Mouse (Mus musculus) midbrain, embryonic 13.5 days (tissue): ENCODE measurements around the gene Adrm1. TPM values are rescaled to one million over a fixed set of nuclear protein-coding genes. Genes with fewer than 3 reads are reported as not detected.

ENCODE experiments used
- ATAC-seq: fragments of 200-750 bp; cut with Nextera tagmentation; 2 replicates; pipeline ENCODE4 v1.8.0; 2017; ENCODE audit warnings: mild to moderate bottlenecking, moderate TSS enrichment, moderate library complexity
- H3K27ac ChIP-seq: fragments of 300-500 bp; sonication (generic); 2 replicates; pipeline ENCODE4 v1.5.1; 2015; ENCODE audit warnings: inconsistent platforms, mild to moderate bottlenecking, moderate library complexity
- H3K27me3 ChIP-seq: fragments of 300-500 bp; sonication (generic); 2 replicates; pipeline ENCODE4 v1.6.1; 2015; ENCODE audit warnings: mild to moderate bottlenecking, inconsistent platforms
- H3K36me3 ChIP-seq: fragments of 300-500 bp; sonication (generic); 2 replicates; pipeline ENCODE4 v1.6.1; 2015; ENCODE audit warnings: mild to moderate bottlenecking, inconsistent platforms
- H3K4me1 ChIP-seq: fragments of 300-500 bp; sonication (generic); replicated peaks from 2 replicates; pipeline ENCODE4 v1.6.1; 2015; ENCODE audit warnings: inconsistent platforms
- H3K4me2 ChIP-seq: fragments of 300-500 bp; sonication (generic); replicated peaks from 2 replicates; pipeline ENCODE4 v1.6.1; 2015; ENCODE audit warnings: moderate library complexity, mild to moderate bottlenecking, inconsistent platforms
- H3K4me3 ChIP-seq: fragments of 300-500 bp; sonication (generic); replicated peaks from 2 replicates; pipeline ENCODE4 v1.5.1; 2015; ENCODE audit warnings: mild to moderate bottlenecking, inconsistent platforms
- H3K9ac ChIP-seq: fragments of 300-500 bp; sonication (generic); replicated peaks from 2 replicates; pipeline ENCODE4 v1.6.1; 2015; ENCODE audit warnings: mild to moderate bottlenecking, inconsistent platforms
- H3K9me3 ChIP-seq: fragments of 300-500 bp; sonication (generic); 2 replicates; pipeline ENCODE4 v1.6.1; 2016; ENCODE audit warnings: mild to moderate bottlenecking, inconsistent platforms
- WGBS: fragments of 180-500 bp; shearing (Covaris S2); methylation state at CpG from one replicate; pipeline ENCODE4 v1.1.7; 2015; 5-methylcytosine and 5-hydroxymethylcytosine counted together
- polyA plus RNA-seq: library from polyadenylated mRNA; unstranded; fragments of >200 nt; fragmentation: Nextera tagmentation; extraction: Ambion mirVana; gene quantifications from 2 replicates; pipeline ENCODE4 v1.2.1, GENCODE M21; 2015

Adrm1 gene
- polyA plus RNA-seq, 1 experiment from 2014 or later, result 213 TPM

DNA sequence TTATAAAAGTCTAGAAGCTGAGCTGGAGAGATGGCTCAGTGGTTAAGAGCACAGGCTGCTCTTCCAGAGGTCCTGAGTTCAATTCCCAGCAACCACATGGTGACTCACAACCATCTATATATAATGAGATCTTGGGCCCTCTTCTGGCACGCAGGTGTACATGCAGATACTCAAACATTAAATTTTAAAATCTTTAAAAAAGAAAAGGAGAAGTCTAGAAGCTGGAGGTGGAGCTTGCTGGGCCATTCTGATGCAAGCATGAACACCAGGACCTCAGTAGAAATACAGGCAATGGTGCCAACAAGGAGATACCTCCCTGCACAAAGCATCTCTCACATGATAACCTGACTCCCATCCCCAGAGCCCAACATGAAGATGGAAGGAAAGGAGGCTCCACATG is 37.7 kb downstream of the Adrm1 start:
- H3K4me2 ChIP-seq, result no peak overlapping the region
- H3K9me3 ChIP-seq, result no peaks in the 10 kb centered on the region
- 90% methylated on average over 1 of the region's 1 CpGs for WGBS
- no peaks in the 10 kb centered on the region for H3K36me3 ChIP-seq
- peaks cover 17% of the 10 kb centered on the region for H3K4me1 ChIP-seq
- H3K27ac ChIP-seq, result no peak overlapping the region
- H3K9ac ChIP-seq, result no peak overlapping the region
- ATAC-seq, result no peak
- H3K4me3 ChIP-seq, result no peak overlapping the region
- H3K27me3 ChIP-seq, result no peaks in the 10 kb centered on the region

DNA sequence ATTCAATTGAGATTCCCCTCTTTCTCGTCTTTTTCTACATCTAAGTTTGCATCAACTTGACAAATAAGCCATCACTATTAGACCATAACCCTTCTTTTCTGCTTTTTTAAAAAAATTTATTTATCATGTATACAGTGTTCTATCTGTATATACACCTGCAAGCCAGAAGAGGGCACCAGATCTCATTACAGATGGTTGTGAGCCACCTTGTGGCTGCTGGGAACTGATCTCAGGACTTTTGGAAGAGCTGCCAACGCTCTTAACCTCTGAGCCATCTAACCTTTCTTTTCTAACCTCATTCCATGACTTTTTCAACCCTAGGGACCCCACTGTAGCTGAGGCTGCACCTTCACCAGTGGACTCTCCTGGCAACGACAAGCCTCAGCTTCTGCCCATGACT is 41.0 kb downstream of the Adrm1 start:
- Histone ChIP-seq H3K27me3 (no peaks in the 10 kb centered on the region), H3K4me1 (peaks cover 5% of the 10 kb centered on the region; the same call in 1 of the 2 replicates), H3K4me3 (no peak overlapping the region), H3K36me3 (no peaks in the 10 kb centered on the region), H3K9ac (no peak overlapping the region), H3K4me2 (no peak overlapping the region), H3K9me3 (no peaks in the 10 kb centered on the region), H3K27ac (no peak overlapping the region)
- 93% methylated on average over 3 of the region's 3 CpGs for WGBS
- ATAC-seq, result no peak

DNA sequence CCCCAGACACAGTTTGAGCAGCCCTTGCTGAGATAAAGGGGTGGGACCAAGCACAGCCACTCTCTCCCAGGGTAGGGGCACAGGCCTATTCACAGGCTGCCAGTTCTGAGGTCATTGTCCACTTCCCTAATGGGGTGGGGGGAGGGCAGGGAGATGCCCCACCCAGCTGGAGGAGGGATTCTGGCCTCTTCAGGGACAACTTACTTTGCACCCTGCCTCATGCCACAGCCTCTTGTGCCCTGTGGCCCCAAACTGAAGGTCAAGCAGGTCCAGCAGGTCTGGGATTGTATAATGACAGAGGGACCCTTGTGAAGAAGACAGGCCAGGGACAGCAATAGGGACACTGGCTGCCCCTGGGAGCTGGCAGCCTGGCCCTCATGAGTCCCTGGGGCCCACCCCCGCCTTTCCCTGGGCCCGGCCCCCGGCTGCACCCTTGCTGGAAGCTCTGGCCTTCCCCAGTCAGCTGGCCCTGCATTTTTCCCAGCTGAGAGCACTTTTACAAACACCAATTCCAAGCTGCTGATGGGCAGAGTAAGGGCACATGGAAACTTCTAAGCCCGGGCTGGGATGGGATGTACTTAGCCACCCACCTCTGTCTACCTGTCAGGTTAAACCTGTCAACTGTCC is 43.2 kb downstream of the Adrm1 start:
- Histone ChIP-seq H3K4me3 (no peak overlapping the region), H3K4me1 (peaks cover 15% of the 10 kb centered on the region; the same call in 1 of the 2 replicates), H3K27ac (no peak overlapping the region), H3K9ac (no peak overlapping the region), H3K36me3 (no peaks in the 10 kb centered on the region), H3K9me3 (no peaks in the 10 kb centered on the region), H3K4me2 (no peak overlapping the region), H3K27me3 (no peaks in the 10 kb centered on the region)
- ATAC-seq, result no peak
- 82% methylated on average over 3 of the region's 4 CpGs for WGBS

DNA sequence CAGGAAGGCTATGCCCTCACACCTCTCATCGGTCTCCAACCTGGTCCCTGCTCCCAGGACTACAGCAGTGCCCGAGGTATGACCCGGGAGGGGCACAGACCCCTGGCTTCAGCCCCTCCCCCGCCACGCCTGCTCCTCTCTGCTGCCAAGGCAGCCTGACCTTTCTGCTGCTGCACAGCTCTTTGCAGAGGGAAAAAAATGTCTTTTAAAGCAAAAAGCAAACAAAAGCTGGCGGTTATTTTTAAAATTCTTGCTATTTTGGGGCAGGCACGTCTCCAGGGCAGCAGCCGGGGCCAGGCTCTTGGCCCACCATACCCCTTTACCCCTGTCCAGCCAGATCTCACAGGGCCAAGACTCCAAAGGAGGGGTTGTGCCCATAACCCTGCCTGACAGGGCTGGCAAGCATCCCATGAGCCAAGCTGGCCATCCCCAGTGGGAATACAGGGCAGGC is 43.8 kb downstream of the Adrm1 start:
- H3K27ac ChIP-seq, result no peak overlapping the region
- no peak for ATAC-seq
- no peaks in the 10 kb centered on the region for H3K27me3 ChIP-seq
- no peaks in the 10 kb centered on the region for H3K9me3 ChIP-seq
- no peak overlapping the region for H3K9ac ChIP-seq
- H3K4me1 ChIP-seq, result peaks cover 15% of the 10 kb centered on the region; the same call in 1 of the 2 replicates
- 80% methylated on average over 8 of the region's 8 CpGs for WGBS
- no peak overlapping the region for H3K4me2 ChIP-seq
- H3K4me3 ChIP-seq, result no peak overlapping the region
- no peaks in the 10 kb centered on the region for H3K36me3 ChIP-seq

DNA sequence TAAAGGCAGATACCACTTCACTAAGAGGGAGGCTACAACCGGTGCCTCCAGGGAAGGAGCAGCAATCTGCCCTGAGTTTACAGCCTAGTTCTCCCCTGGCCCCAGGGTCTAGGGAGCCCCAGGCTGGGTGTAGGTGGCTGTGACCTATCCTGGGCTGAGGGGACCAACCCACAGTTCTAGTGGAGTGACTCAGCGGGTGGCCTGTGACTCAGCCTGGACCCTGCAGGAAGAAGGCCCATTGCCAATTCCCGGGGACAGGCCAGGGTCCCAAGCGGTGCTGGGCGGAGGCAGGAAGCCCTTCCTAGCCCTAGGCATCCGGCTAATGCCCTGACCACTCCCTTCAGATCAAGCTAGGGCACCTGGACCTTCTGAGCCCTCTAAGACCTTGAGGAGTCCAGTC is 44.7 kb downstream of the Adrm1 start:
- H3K4me3 ChIP-seq, result no peak overlapping the region
- H3K27ac ChIP-seq, result no peak overlapping the region
- 88% methylated on average over 6 of the region's 6 CpGs for WGBS
- H3K9ac ChIP-seq, result no peak overlapping the region
- no peaks in the 10 kb centered on the region for H3K36me3 ChIP-seq
- ATAC-seq, result no peak
- H3K4me2 ChIP-seq, result no peak overlapping the region
- H3K9me3 ChIP-seq, result no peaks in the 10 kb centered on the region
- H3K27me3 ChIP-seq, result no peaks in the 10 kb centered on the region
- H3K4me1 ChIP-seq, result peaks cover 15% of the 10 kb centered on the region; the same call in 1 of the 2 replicates

DNA sequence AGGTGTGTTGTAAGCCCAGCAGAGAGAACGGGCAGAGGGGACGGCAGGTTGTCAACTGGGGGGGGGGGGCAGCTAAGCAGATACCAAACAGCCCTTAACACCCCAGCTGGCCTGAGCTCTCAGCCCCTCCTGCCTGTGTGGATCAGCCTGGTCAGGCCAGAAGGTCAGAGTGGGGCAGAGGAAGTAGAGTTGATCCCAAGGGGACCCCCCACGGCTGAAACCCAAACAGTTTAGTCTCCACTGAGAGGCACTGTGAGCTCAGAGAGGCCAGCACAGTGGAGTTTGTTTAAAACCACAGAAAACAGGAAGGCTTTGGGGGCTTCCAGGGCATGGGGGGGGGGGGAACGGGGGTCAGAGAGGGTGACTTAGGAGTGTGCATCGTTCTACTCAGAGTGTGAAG is 45.6 kb downstream of the Adrm1 start:
- no peaks in the 10 kb centered on the region for H3K36me3 ChIP-seq
- WGBS, result 70% methylated on average over 5 of the region's 5 CpGs
- H3K9me3 ChIP-seq, result no peaks in the 10 kb centered on the region
- no peak overlapping the region for H3K4me2 ChIP-seq
- H3K27ac ChIP-seq, result no peak overlapping the region
- H3K27me3 ChIP-seq, result no peaks in the 10 kb centered on the region
- no peak for ATAC-seq
- H3K4me3 ChIP-seq, result no peak overlapping the region
- H3K4me1 ChIP-seq, result peaks cover 17% of the 10 kb centered on the region
- H3K9ac ChIP-seq, result no peak overlapping the region

DNA sequence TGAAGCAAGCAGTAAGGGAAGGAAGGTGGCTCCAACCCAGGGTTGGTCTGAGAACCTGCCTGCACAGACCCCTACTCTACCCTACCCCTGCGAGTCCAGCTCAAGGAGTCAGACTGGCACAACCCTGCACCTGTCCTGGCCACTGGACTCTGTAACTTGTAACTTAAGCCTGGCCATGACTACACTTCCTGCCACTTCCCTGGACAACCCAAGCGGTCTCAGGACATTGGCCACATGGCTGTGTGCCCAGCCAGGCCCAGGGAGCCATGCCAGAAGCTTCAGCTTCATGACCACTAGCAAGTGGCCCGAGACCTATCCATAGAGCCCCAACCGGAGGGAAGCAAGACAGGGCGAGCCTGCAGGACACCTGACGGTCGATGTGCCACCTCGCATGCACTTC is 46.3 kb downstream of the Adrm1 start:
- H3K4me1 ChIP-seq, result peaks cover 23% of the 10 kb centered on the region
- H3K4me2 ChIP-seq, result no peak overlapping the region
- H3K27me3 ChIP-seq, result peaks cover under 1% of the 10 kb centered on the region; the same call in 1 of the 2 replicates
- no peaks in the 10 kb centered on the region for H3K9me3 ChIP-seq
- no peak overlapping the region for H3K27ac ChIP-seq
- H3K36me3 ChIP-seq, result no peaks in the 10 kb centered on the region
- WGBS, result 92% methylated on average over 8 of the region's 8 CpGs
- no peak overlapping the region for H3K9ac ChIP-seq
- no peak for ATAC-seq
- H3K4me3 ChIP-seq, result no peak overlapping the region

DNA sequence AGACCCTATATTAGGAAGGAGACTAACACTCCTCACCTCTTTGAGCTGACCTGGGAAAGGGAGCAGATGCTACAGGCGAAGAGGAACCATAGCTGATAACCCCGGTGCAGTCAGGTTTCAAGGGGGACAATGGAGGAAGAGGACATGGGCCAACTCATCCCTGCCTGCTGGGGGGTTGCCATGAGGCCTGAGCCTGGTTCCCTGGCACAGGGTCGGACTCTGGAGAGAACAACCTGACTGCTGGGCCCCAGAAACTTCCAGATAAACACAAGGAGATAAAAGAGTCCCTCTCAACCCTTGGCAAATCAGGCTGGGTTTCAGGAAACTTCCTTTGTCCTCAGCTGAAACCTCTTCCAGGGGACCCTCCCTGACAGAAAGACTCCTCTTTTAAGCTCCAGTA is 47.0 kb downstream of the Adrm1 start:
- H3K4me3 ChIP-seq, result no peak overlapping the region
- H3K36me3 ChIP-seq, result no peaks in the 10 kb centered on the region
- H3K9me3 ChIP-seq, result no peaks in the 10 kb centered on the region
- WGBS, result 77% methylated on average over 3 of the region's 3 CpGs
- no peak for ATAC-seq
- peaks cover 7% of the 10 kb centered on the region for H3K27me3 ChIP-seq
- H3K4me1 ChIP-seq, result peaks cover 25% of the 10 kb centered on the region
- no peak overlapping the region for H3K4me2 ChIP-seq
- H3K27ac ChIP-seq, result no peak overlapping the region
- H3K9ac ChIP-seq, result no peak overlapping the region

DNA sequence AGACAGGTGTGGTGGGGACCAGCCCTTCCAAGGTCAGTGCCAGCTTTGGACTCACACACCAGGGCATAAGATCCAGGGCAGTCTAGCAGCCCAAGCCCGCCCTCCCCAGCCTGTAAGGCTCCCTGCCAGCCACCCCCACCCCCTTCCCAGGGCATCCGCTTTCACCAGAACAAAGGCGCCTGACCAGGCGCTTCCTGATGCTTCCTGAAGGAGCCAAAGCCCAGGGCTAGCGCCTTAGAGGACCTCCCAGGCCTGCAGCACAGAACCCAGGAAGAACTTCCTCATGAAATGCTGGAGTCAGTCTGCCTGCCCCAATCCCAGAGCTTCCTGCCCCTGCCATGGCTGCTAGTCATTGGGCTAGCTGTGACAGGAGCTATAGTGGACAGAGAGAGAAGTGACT is 47.4 kb downstream of the Adrm1 start:
- Histone ChIP-seq H3K4me1 (peaks cover 25% of the 10 kb centered on the region), H3K27ac (0 out of 2 replicates have a peak overlapping the region, but pooled peaks have one; percentile 9), H3K4me2 (no peak overlapping the region), H3K9me3 (no peaks in the 10 kb centered on the region), H3K4me3 (no peak overlapping the region), H3K27me3 (peaks cover 12% of the 10 kb centered on the region), H3K9ac (no peak overlapping the region), H3K36me3 (no peaks in the 10 kb centered on the region)
- 19% methylated on average over 5 of the region's 5 CpGs for WGBS
- ATAC-seq, result 0 out of 2 replicates have a peak, but pooled peaks have one; percentile 21

DNA sequence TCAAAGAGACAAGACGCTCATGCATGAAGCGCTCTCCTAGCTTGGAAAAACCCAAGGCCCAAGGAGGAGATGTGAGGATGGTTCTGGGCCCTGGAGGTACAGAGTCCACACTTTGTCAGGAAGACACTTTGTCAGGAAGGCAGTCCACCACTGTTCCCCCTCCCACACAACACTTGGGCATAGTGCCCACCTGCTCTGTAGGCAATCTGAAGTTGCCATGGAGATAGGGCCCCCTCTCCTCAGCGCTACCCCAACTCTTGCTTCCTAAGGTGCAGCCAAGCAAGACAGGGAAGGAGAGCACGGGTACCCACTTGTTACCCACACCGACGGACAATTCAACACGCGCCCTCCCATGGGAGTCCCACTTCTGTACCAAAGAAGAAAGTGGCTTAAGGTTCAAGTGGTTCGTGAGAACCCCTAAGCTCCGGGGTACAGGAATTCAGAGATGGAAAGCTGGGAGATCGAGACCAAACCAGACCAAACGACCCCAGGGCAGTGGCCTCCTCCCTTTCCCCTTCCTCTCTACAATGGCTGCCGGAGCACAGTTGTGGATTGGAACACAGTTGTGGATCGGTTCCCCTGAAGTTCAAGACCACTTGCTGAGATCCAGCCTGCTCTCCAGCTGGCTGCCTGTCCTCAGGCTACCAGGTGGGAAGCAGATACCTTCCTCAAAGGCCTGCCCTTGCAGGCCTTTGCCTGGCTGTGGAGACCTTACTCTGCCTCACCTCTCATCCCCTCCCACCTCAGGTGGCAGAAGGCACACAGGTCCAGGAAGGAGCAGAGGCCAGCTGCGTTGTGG is 48.1 kb downstream of the Adrm1 start:
- Histone ChIP-seq H3K27ac (0 out of 2 replicates have a peak overlapping the region, but pooled peaks have one; percentile 9), H3K27me3 (peaks cover 18% of the 10 kb centered on the region), H3K36me3 (no peaks in the 10 kb centered on the region), H3K4me1 (peaks cover 25% of the 10 kb centered on the region), H3K9ac (no peak overlapping the region), H3K4me3 (no peak overlapping the region), H3K4me2 (no peak overlapping the region), H3K9me3 (no peaks in the 10 kb centered on the region)
- no peak for ATAC-seq
- WGBS, result 76% methylated on average over 15 of the region's 15 CpGs

DNA sequence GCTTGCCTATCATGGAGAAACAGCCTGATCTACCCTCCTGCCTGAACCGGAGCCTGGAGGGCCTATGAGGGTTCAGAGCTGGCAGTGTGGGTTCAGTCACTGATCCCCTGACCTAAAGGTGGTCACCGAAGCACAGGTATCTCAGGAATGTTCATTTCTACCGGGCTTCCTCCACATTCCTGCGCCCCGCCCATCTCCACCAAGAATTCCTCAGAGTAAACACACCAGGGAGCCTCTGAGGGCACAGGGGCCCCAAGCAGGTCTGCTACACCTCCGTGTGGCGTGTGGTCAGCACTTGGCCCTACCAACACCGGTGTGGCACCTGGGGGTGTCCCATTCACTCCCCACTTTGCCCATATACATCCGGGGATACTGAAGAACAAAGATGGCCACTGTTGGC is 48.9 kb downstream of the Adrm1 start:
- no peak overlapping the region for H3K4me3 ChIP-seq
- no peak overlapping the region for H3K4me2 ChIP-seq
- peaks cover 25% of the 10 kb centered on the region for H3K4me1 ChIP-seq
- ATAC-seq, result no peak
- H3K27me3 ChIP-seq, result peaks cover 26% of the 10 kb centered on the region
- no peaks in the 10 kb centered on the region for H3K36me3 ChIP-seq
- no peaks in the 10 kb centered on the region for H3K9me3 ChIP-seq
- WGBS, result 87% methylated on average over 9 of the region's 9 CpGs
- H3K27ac ChIP-seq, result no peak overlapping the region
- no peak overlapping the region for H3K9ac ChIP-seq

DNA sequence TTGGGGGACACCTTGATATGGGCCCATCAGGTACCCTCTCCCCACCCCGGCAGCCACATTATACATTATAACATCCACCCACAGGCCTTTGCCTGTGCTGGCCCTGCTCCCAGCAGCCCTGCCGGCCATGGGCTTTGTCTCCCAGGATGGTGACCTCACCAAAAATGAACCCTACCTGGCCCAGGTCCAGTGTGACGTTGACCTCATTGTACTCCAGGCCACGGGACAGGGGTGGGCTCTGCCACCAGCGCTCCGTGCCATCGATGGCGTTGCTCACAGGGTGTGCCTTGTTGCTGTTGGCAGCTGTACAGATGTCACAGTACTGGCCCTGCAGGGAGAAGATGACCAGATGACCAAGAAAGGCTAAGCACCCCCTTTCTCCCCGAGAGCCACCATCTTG is 49.8 kb downstream of the Adrm1 start:
- Histone ChIP-seq H3K4me2 (no peak overlapping the region), H3K27ac (no peak overlapping the region), H3K9ac (no peak overlapping the region), H3K27me3 (peaks cover 35% of the 10 kb centered on the region), H3K36me3 (no peaks in the 10 kb centered on the region), H3K4me1 (peaks cover 34% of the 10 kb centered on the region), H3K4me3 (no peak overlapping the region), H3K9me3 (no peaks in the 10 kb centered on the region)
- ATAC-seq, result no peak
- WGBS, result 93% methylated on average over 9 of the region's 9 CpGs
